ENCODE assay signal across 21 mouse cellular contexts in the genomic region with DNA sequence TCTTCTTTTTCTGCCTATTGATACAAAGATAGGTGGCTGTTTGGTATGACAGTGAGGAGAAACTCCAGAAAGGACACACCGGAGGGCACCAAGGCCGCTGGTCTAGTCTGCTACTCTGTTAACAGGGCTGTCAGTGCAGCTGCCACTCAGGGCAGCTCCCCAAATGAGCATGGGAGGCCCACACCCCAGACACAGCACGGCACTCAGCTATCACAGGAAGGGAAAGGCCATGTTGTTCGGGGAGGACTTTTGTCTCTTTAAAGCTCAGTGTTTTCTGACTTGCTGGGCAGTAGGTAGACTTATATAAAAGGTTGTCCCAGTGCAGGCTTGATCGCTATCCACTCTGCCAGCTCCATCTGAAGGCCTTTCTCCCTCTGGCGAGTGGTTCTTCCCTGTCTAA. TPM values are rescaled to one million over a fixed set of nuclear protein-coding genes. Genes with fewer than 3 reads are reported as not detected.
DNase-seq lines count a peak whose midpoint lies in the region; ATAC-seq lines count a peak whose summit lies in the region.
"Had no signal": no experiment of that assay in that cellular context is flagged by ENCODE, and none has a peak within 500 bp of the region (broad histone marks: within the 10 kb centered on the region; RNA-seq: fewer than 3 reads in every experiment).

No protein-coding gene starts in this region.

- H3K27ac ChIP-seq in heart, embryonic 11.5 days (ENCODE audit: low read depth, low read length): peak overlapping the region; percentile 12; the same call in 1 of the 2 replicates
- H3K27ac ChIP-seq in hindbrain, embryonic 12.5 days: no peak overlapping the region
- H3K27ac ChIP-seq: embryonic facial prominence, embryonic 15.5 days; forebrain, embryonic 12.5 days; hindbrain, embryonic 14.5 days; intestine, embryonic 15.5 days; neural tube, embryonic 15.5 days had no signal

- H3K4me3 ChIP-seq in heart, embryonic 11.5 days (ENCODE audit: low read depth, low read length): no peak overlapping the region
- H3K4me3 ChIP-seq in hindbrain, embryonic 12.5 days: no peak overlapping the region
- H3K4me3 ChIP-seq: embryonic facial prominence, embryonic 15.5 days; forebrain, embryonic 12.5 days; intestine, embryonic 15.5 days; neural tube, embryonic 15.5 days had no signal

- no peak for ATAC-seq in CD4-positive, CD25-positive, alpha-beta regulatory T cell, adult 4 months
- no peak for ATAC-seq in heart, embryonic 11.5 days (replicated peaks; ENCODE audit: insufficient number of reproducible peaks, low FRiP score, low TSS enrichment)
- ATAC-seq in hindbrain, embryonic 12.5 days (ENCODE audit: low FRiP score): no peak
- ATAC-seq: intestine, embryonic 15.5 days had no signal

- H3K9ac ChIP-seq in heart, embryonic 11.5 days (ENCODE audit: low read depth, low read length): no peak overlapping the region
- no peak overlapping the region for H3K9ac ChIP-seq in hindbrain, embryonic 12.5 days
- H3K9ac ChIP-seq: embryonic facial prominence, embryonic 15.5 days; forebrain, embryonic 12.5 days; hindbrain, embryonic 14.5 days; intestine, embryonic 15.5 days; neural tube, embryonic 15.5 days had no signal

- H3K36me3 ChIP-seq in heart, embryonic 11.5 days (ENCODE audit: control insufficient read depth, insufficient read depth, low read length): no peaks in the 10 kb centered on the region
- H3K36me3 ChIP-seq in hindbrain, embryonic 12.5 days: no peaks in the 10 kb centered on the region
- H3K36me3 ChIP-seq: embryonic facial prominence, embryonic 15.5 days; forebrain, embryonic 12.5 days; intestine, embryonic 15.5 days; neural tube, embryonic 15.5 days had no signal

- H3K27me3 ChIP-seq in heart, embryonic 11.5 days (ENCODE audit: control insufficient read depth, insufficient read depth, low read length): no peaks in the 10 kb centered on the region
- H3K27me3 ChIP-seq in hindbrain, embryonic 12.5 days: no peaks in the 10 kb centered on the region
- H3K27me3 ChIP-seq: embryonic facial prominence, embryonic 15.5 days; forebrain, embryonic 12.5 days; intestine, embryonic 15.5 days; neural tube, embryonic 15.5 days had no signal

- peak; percentile 5 for DNase-seq in CD4-positive, CD25-positive, alpha-beta regulatory T cell, adult 2 months (ENCODE audit: low read depth, low spot score)
- no peak for DNase-seq in heart, adult 11 months
- DNase-seq in urinary bladder, postnatal 14 days (ENCODE audit: low spot score): peak; percentile 36
- no peak for DNase-seq in urinary bladder, adult 2 months (ENCODE audit: low spot score)
- DNase-seq in urinary bladder, postnatal 36 days (ENCODE audit: low spot score in 2 of 2): peak; percentile 18 to 19
- DNase-seq: adrenal gland, postnatal 36 days; embryo, embryonic 11 days; gastrocnemius, postnatal 36 days; layer of hippocampus, postnatal 36 days; left cerebral cortex, postnatal 4 days; lung, adult 2 months; lung, postnatal 36 days had no signal

- H3K4me1 ChIP-seq in heart, embryonic 11.5 days (ENCODE audit: control insufficient read depth, insufficient read depth, low read length): peaks cover 50% of the 10 kb centered on the region
- H3K4me1 ChIP-seq in hindbrain, embryonic 12.5 days: peaks cover 27% of the 10 kb centered on the region

- no peak overlapping the region for H3K4me2 ChIP-seq in heart, embryonic 11.5 days
- H3K4me2 ChIP-seq in hindbrain, embryonic 12.5 days (replicated peaks): no peak overlapping the region
- H3K4me2 ChIP-seq: embryonic facial prominence, embryonic 15.5 days; forebrain, embryonic 12.5 days; hindbrain, embryonic 14.5 days; intestine, embryonic 15.5 days; midbrain, embryonic 11.5 days; neural tube, embryonic 15.5 days had no signal

- WGBS in heart, embryonic 11.5 days (ENCODE audit: insufficient replicate concordance): 51% methylated on average over 6 of the region's 6 CpGs
- WGBS in hindbrain, embryonic 12.5 days: 59% methylated on average over 6 of the region's 6 CpGs

- no peaks in the 10 kb centered on the region for H3K9me3 ChIP-seq in heart, embryonic 11.5 days (replicated peaks; ENCODE audit: control insufficient read depth, low read length)
- H3K9me3 ChIP-seq in hindbrain, embryonic 12.5 days (replicated peaks): no peaks in the 10 kb centered on the region
- H3K9me3 ChIP-seq: embryonic facial prominence, embryonic 15.5 days; forebrain, embryonic 12.5 days; intestine, embryonic 15.5 days; neural tube, embryonic 15.5 days had no signal

RNA-seq across cellular contexts. Expression of a gene that starts 44.4 kb away (rescaled TPM):
- polyA plus RNA-seq in CD4-positive, CD25-positive, alpha-beta regulatory T cell, adult 4 months (2017; shearing (Covaris generic)): under 1 TPM; 0.16 to 0.51 TPM
- 1.1 TPM in 2 replicates for polyA plus RNA-seq in heart, embryonic 11.5 days (2014; fragmentation: Nextera tagmentation; extraction: Ambion mirVana)
- polyA plus RNA-seq in urinary bladder, adult 2 months (2012; rRNA removed): 1.8 and 2.6 TPM in 2 replicates
- polyA plus RNA-seq in hindbrain, embryonic 12.5 days (2016; fragmentation: Nextera tagmentation; extraction: Ambion mirVana): 3.6 and 4.6 TPM in 2 replicates

Comparison
In these comparisons a context has a peak if more than half of its experiments do, and no peak if none do; other contexts are left out.
1. DNase-seq: peak in CD4-positive, CD25-positive, alpha-beta regulatory T cell, adult 2 months (single experiment), urinary bladder, postnatal 14 days (single experiment) and urinary bladder, postnatal 36 days (2 of 2); none in heart, adult 11 months (single experiment) and urinary bladder, adult 2 months (single experiment).